Mouse (Mus musculus) embryonic facial prominence, embryonic 13.5 days (tissue): ENCODE measurements around the gene Pfkfb2. TPM values are rescaled to one million over a fixed set of nuclear protein-coding genes. Genes with fewer than 3 reads are reported as not detected.

ENCODE experiments used
- ATAC-seq: fragments of 200-750 bp; cut with Nextera tagmentation; 2 replicates; pipeline ENCODE4 v1.8.0; 2017; ENCODE audit warnings: low read depth; ENCODE audit not compliant: insufficient number of reproducible peaks, insufficient read depth, low FRiP score, low TSS enrichment
- H3K27ac ChIP-seq: fragments of 300-500 bp; sonication (generic); 2 replicates; pipeline ENCODE4 v1.5.1; 2015; ENCODE audit warnings: moderate library complexity, mild to moderate bottlenecking, inconsistent platforms
- H3K27me3 ChIP-seq: fragments of 300-500 bp; sonication (generic); 2 replicates; pipeline ENCODE4 v1.6.1; 2015; ENCODE audit warnings: mild to moderate bottlenecking, inconsistent platforms
- H3K36me3 ChIP-seq: fragments of 300-500 bp; sonication (generic); 2 replicates; pipeline ENCODE4 v1.6.1; 2015; ENCODE audit warnings: mild to moderate bottlenecking, inconsistent platforms
- H3K4me1 ChIP-seq: fragments of 300-500 bp; sonication (generic); 2 replicates; pipeline ENCODE4 v1.6.1; 2015; ENCODE audit warnings: inconsistent platforms
- H3K4me2 ChIP-seq: fragments of 300-500 bp; sonication (generic); 2 replicates; pipeline ENCODE4 v1.6.1; 2015; ENCODE audit warnings: moderate library complexity, mild to moderate bottlenecking, inconsistent platforms
- H3K4me3 ChIP-seq: fragments of 300-500 bp; sonication (generic); 2 replicates; pipeline ENCODE4 v1.5.1; 2015; ENCODE audit warnings: mild to moderate bottlenecking, inconsistent platforms
- H3K9ac ChIP-seq: fragments of 300-500 bp; sonication (generic); 2 replicates; pipeline ENCODE4 v1.6.1; 2015; ENCODE audit warnings: mild to moderate bottlenecking, inconsistent platforms
- H3K9me3 ChIP-seq: fragments of 300-500 bp; sonication (generic); 2 replicates; pipeline ENCODE4 v1.6.1; 2016; ENCODE audit warnings: inconsistent platforms
- WGBS: fragments of 180-500 bp; shearing (Covaris S2); methylation state at CpG from one replicate; pipeline ENCODE4 v1.1.7; 2015; ENCODE audit warnings: mixed read lengths; 5-methylcytosine and 5-hydroxymethylcytosine counted together
- polyA plus RNA-seq: library from polyadenylated mRNA; unstranded; fragments of >200 nt; fragmentation: Nextera tagmentation; extraction: Ambion mirVana; gene quantifications from 2 replicates; pipeline ENCODE4 v1.2.1, GENCODE M21; 2015

The Pfkfb2 gene
- polyA plus RNA-seq, 1 experiment from 2014 or later, result 11.3 TPM

DNA sequence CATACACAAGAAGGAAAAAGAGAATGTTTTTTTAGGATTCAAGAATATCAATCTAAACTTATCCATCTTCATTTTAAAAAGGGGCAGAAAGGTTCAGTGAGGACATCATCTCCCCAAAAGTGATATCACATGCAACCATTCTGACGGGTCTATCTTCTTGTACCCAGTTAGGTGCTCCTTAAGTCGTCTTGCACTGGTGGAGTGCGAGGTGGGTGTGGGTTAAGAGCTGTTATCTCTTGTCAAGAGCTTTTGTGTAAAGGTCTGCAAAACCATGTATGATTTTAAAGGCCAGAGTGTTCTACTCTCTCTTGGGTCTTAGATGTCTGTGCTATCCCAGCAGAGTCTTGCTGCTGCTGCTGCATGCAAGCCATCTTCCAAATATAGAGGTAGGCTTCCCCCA, 17.8 kb upstream of the Pfkfb2 start:
- H3K27ac ChIP-seq, result no peak overlapping the region
- H3K27me3 ChIP-seq, result no peaks in the 10 kb centered on the region
- H3K9ac ChIP-seq, result no peak overlapping the region
- no peak overlapping the region for H3K4me2 ChIP-seq
- no peaks in the 10 kb centered on the region for H3K36me3 ChIP-seq
- 90% methylated on average over 3 of the region's 3 CpGs for WGBS
- ATAC-seq, result no peak
- no peak overlapping the region for H3K4me3 ChIP-seq
- no peaks in the 10 kb centered on the region for H3K9me3 ChIP-seq
- no peaks in the 10 kb centered on the region for H3K4me1 ChIP-seq

DNA sequence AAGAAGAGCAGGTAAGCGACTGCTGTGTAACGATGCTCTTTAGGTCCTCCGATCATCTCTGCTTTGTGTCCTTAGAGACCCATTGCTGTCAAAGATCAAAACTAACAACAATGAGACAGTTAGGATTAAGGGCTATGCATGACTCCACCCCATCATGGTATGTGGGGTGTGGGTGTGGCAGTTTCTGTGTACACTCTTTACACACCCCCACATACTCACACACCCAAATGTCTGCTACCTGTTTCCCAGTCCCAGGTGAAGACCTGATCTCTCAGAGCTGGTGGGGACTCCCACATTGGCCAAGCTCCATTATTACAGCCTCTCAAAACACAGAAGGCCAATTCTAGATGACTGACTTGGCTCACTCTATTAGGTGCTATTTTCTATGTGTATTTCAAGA, 16.5 kb upstream of the Pfkfb2 start:
- 92% methylated on average over 3 of the region's 3 CpGs for WGBS
- no peak overlapping the region for H3K27ac ChIP-seq
- no peak overlapping the region for H3K9ac ChIP-seq
- no peaks in the 10 kb centered on the region for H3K9me3 ChIP-seq
- H3K27me3 ChIP-seq, result no peaks in the 10 kb centered on the region
- H3K4me3 ChIP-seq, result no peak overlapping the region
- H3K4me2 ChIP-seq, result no peak overlapping the region
- ATAC-seq, result no peak
- 0 out of 2 replicates have a peak, but pooled peaks cover 2% of the 10 kb centered on the region for H3K4me1 ChIP-seq
- no peaks in the 10 kb centered on the region for H3K36me3 ChIP-seq

DNA sequence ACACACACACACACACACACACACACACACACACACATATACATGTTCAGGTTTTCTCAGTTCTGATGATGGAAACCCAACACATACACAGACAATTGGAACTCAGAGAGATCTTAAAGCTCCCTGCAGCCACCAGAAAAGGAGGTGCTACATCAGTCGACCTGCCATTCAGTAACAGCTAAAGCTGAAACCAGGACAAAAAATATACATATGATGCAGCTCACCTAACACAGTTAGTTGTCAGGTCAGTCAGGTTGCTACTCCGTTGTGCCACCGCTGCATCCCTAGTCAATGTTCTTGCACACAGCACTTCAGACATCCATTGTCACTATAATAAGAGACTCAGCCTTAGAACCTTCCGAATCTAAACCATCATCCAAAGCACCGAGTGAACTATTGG, 15.9 kb upstream of the Pfkfb2 start:
- no peaks in the 10 kb centered on the region for H3K36me3 ChIP-seq
- no peak overlapping the region for H3K9ac ChIP-seq
- ATAC-seq, result no peak
- no peak overlapping the region for H3K4me3 ChIP-seq
- H3K9me3 ChIP-seq, result no peaks in the 10 kb centered on the region
- 0 out of 2 replicates have a peak, but pooled peaks cover 5% of the 10 kb centered on the region for H3K4me1 ChIP-seq
- no peak overlapping the region for H3K27ac ChIP-seq
- no peak overlapping the region for H3K4me2 ChIP-seq
- no peaks in the 10 kb centered on the region for H3K27me3 ChIP-seq
- WGBS, result 83% methylated on average over 5 of the region's 5 CpGs

DNA sequence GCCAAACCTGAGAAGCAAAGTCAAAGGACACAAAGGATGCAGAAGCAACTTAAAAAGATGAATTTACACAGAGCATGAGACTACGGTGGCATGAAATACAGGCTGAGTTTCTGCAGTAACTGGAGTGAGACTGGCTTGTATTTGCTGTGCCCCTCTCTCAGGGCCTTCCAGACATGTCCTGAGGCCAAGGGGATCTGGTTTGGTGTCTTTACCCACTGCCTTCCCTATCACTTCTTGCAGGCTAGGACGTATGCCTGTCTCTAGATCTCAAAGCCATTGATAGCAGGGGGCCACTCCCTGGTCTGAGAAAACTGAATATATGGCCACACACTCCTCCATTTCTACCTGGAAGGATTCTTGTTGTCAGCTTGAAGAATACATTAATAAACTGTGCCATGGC, 15.2 kb upstream of the Pfkfb2 start:
- H3K4me3 ChIP-seq, result no peak overlapping the region
- no peaks in the 10 kb centered on the region for H3K27me3 ChIP-seq
- H3K9me3 ChIP-seq, result no peaks in the 10 kb centered on the region
- no peak for ATAC-seq
- no peak overlapping the region for H3K27ac ChIP-seq
- WGBS, result 65% methylated on average over 2 of the region's 2 CpGs
- no peaks in the 10 kb centered on the region for H3K36me3 ChIP-seq
- H3K4me1 ChIP-seq, result 0 out of 2 replicates have a peak, but pooled peaks cover 5% of the 10 kb centered on the region
- H3K4me2 ChIP-seq, result no peak overlapping the region
- H3K9ac ChIP-seq, result no peak overlapping the region

- H3K36me3 ChIP-seq, result no peaks in the 10 kb centered on the region
- 0 out of 2 replicates have a peak, but pooled peaks cover 5% of the 10 kb centered on the region for H3K4me1 ChIP-seq
- H3K9me3 ChIP-seq, result no peaks in the 10 kb centered on the region
- 82% methylated on average over 1 of the region's 1 CpGs for WGBS
- no peaks in the 10 kb centered on the region for H3K27me3 ChIP-seq
- no peak overlapping the region for H3K27ac ChIP-seq
- no peak overlapping the region for H3K4me3 ChIP-seq
- H3K4me2 ChIP-seq, result no peak overlapping the region
- no peak overlapping the region for H3K9ac ChIP-seq
- ATAC-seq, result no peak
These were observed 14.7 kb upstream of the Pfkfb2 start for GRCm38 (mm10) chr1:130743775-130744174.

- no peaks in the 10 kb centered on the region for H3K36me3 ChIP-seq
- H3K9me3 ChIP-seq, result no peaks in the 10 kb centered on the region
- ATAC-seq, result no peak
- no peak overlapping the region for H3K9ac ChIP-seq
- no peak overlapping the region for H3K4me2 ChIP-seq
- no peaks in the 10 kb centered on the region for H3K27me3 ChIP-seq
- H3K27ac ChIP-seq, result no peak overlapping the region
- WGBS, result 85% methylated on average over 7 of the region's 7 CpGs
- H3K4me1 ChIP-seq, result 0 out of 2 replicates have a peak, but pooled peaks cover 5% of the 10 kb centered on the region
- H3K4me3 ChIP-seq, result no peak overlapping the region
These were observed 13.1 kb upstream of the Pfkfb2 start for GRCm38 (mm10) chr1:130742201-130742600.

- H3K27ac ChIP-seq, result no peak overlapping the region
- 0 out of 2 replicates have a peak, but pooled peaks have one; percentile 35 for ATAC-seq
- WGBS, result 47% methylated on average over 15 of the region's 15 CpGs
- no peak overlapping the region for H3K9ac ChIP-seq
- H3K9me3 ChIP-seq, result no peaks in the 10 kb centered on the region
- 0 out of 2 replicates have a peak, but pooled peaks cover 5% of the 10 kb centered on the region for H3K4me1 ChIP-seq
- no peak overlapping the region for H3K4me3 ChIP-seq
- H3K4me2 ChIP-seq, result peak overlapping the region; percentile 11; the same call in 1 of the 2 replicates
- no peaks in the 10 kb centered on the region for H3K27me3 ChIP-seq
- no peaks in the 10 kb centered on the region for H3K36me3 ChIP-seq
These were observed 12.0 kb upstream of the Pfkfb2 start for GRCm38 (mm10) chr1:130740781-130741720.

DNA sequence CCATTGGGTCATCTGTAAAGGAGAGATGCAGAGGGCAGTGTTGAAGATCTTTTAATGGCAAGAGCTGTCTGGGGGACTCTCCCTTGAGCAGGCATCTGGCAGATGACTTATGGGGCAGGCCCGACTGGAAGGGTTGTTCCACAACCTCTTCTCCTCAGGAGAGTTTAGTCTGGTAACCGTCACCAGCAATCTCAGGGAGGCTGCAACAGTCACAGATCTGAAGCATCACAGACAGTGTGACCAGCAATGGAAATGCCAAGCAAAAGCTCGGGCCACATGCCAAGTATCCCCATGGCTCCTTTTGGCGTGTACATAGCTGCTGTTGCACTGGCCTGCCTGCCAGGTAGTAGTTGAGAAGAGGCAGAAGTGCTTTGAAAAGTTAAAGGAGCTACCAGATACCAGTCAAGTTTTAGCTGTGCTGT, 11.2 kb upstream of the Pfkfb2 start:
- Histone ChIP-seq H3K9me3 (no peaks in the 10 kb centered on the region), H3K4me3 (no peak overlapping the region), H3K4me1 (0 out of 2 replicates have a peak, but pooled peaks cover 5% of the 10 kb centered on the region), H3K27me3 (no peaks in the 10 kb centered on the region), H3K36me3 (no peaks in the 10 kb centered on the region), H3K9ac (no peak overlapping the region), H3K27ac (no peak overlapping the region), H3K4me2 (no peak overlapping the region)
- 84% methylated on average over 4 of the region's 4 CpGs for WGBS
- no peak for ATAC-seq

DNA sequence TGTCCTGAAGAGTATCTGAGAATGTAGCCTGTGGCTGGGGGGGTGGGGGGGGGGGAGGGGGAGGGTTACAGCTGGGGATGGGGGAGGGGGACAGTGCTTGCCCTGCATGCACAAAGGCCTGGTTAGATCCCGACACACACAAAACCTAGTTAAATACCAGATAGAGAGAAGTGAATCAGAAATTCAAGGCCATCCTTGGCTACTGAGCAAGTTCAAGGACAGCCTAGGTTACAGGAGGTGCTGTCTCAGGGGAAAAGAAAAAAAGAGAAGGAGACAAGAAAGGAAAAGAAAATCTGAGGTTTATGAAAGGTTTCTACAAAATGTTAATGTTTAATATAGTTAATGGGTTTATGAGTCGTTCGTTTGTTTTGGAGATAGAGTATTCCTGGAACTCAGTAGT, 10.6 kb upstream of the Pfkfb2 start:
- WGBS, result 85% methylated on average over 3 of the region's 3 CpGs
- Histone ChIP-seq H3K27me3 (no peaks in the 10 kb centered on the region), H3K4me1 (0 out of 2 replicates have a peak, but pooled peaks cover 5% of the 10 kb centered on the region), H3K4me3 (no peak overlapping the region), H3K4me2 (no peak overlapping the region), H3K36me3 (no peaks in the 10 kb centered on the region), H3K9me3 (no peaks in the 10 kb centered on the region), H3K9ac (no peak overlapping the region), H3K27ac (no peak overlapping the region)
- ATAC-seq, result no peak

GRCm38 (mm10) chr1:130738551-130739106, 9.6 kb upstream of the Pfkfb2 start:
- H3K27me3 ChIP-seq, result no peaks in the 10 kb centered on the region
- 0 out of 2 replicates have a peak, but pooled peaks cover 5% of the 10 kb centered on the region for H3K4me1 ChIP-seq
- H3K27ac ChIP-seq, result no peak overlapping the region
- no peak for ATAC-seq
- H3K36me3 ChIP-seq, result no peaks in the 10 kb centered on the region
- no peak overlapping the region for H3K4me3 ChIP-seq
- H3K9me3 ChIP-seq, result no peaks in the 10 kb centered on the region
- H3K4me2 ChIP-seq, result no peak overlapping the region
- H3K9ac ChIP-seq, result no peak overlapping the region
- WGBS, result 75% methylated on average over 3 of the region's 3 CpGs

DNA sequence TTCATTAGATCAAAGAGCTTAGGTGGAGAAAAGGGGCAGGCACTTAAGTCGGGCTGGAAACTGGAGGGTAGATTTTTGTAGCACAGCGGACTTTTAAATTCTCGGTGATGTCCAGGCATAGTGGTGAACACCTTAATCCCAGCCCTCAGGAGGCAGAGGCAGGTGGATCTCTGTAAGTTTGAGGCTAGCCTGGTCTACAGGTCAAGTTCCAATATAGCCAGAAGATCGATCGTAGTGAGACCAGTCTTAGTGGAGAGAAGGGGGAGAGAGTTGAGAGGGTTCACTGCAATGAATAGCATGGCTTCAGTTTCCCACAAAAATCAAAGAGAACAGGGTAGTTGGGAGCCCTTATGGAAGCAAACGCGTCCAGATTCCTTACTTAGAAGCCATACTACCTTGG, 8.9 kb upstream of the Pfkfb2 start:
- H3K36me3 ChIP-seq, result no peaks in the 10 kb centered on the region
- 89% methylated on average over 7 of the region's 7 CpGs for WGBS

More for the DNA sequence above, 8.9 kb upstream of the Pfkfb2 start:
- no peak for ATAC-seq
- Histone ChIP-seq H3K4me3 (no peak overlapping the region), H3K9ac (no peak overlapping the region), H3K27ac (no peak overlapping the region), H3K9me3 (no peaks in the 10 kb centered on the region), H3K27me3 (no peaks in the 10 kb centered on the region), H3K4me1 (0 out of 2 replicates have a peak, but pooled peaks cover 5% of the 10 kb centered on the region), H3K4me2 (no peak overlapping the region)
